Mouse (Mus musculus) A20 (cell line): Measurements from ENCODE around the gene Vsig10.
"Not testable (repeated sequence)": the region's sequence is repeated elsewhere in the genome, so short reads cannot be mapped to it uniquely, and the experiment has no call there.

Experiments
- DNase-seq: peaks from one replicate; pipeline ENCODE4 v3.0.0-alpha.2; 2011; ENCODE audit warnings: low read depth, low spot score

The Vsig10 gene

GRCm38 (mm10) chr5:117318741-117319629 is at the start of gene Vsig10:
Gene Vsig10 (plus strand): TSS chr5:117319083.
- DNase-seq: peak; percentile 44

GRCm38 (mm10) chr5:117269395-117269794 is 49.5 kb upstream of the Vsig10 start:
- DNase-seq: no peak

DNA sequence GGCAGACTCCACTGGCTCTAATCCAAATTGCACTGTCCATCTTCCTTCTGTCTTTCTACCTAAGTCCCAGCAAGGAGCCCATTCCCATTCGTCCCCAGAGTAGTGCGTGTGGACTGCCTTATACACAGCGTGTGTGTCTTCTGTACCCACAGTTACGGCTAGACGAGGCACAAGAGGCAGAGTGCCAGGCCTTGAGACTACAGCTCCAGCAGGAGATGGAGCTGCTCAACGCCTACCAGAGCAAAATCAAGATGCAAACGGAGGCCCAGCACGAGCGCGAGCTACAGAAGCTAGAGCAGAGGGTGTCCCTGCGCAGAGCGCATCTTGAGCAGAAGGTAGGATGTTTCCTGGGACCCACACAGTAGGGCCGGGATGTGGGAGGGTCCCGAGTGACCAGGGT is 46.9 kb upstream of the Vsig10 start:
- DNase-seq: no peak

DNA sequence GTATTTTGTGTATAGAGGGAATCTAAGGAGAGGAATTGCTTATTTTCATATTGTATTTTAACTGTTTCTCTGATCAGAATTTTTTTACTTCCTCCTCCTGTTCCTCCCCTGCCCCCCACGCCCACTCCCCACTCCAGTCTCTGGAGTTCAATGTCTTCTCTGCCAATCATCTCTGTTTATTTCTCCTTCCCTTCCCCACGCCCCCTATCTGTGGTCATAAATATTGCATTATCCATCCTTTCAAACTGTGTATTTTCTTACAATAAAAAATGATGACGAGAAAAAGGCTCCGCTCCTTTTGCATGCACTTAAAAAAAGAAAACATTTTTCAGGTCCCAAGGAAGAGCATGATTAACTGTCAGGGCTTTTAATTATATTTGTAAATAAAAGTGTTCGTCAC is 44.1 kb upstream of the Vsig10 start:
- DNase-seq: peak; percentile 31

DNA sequence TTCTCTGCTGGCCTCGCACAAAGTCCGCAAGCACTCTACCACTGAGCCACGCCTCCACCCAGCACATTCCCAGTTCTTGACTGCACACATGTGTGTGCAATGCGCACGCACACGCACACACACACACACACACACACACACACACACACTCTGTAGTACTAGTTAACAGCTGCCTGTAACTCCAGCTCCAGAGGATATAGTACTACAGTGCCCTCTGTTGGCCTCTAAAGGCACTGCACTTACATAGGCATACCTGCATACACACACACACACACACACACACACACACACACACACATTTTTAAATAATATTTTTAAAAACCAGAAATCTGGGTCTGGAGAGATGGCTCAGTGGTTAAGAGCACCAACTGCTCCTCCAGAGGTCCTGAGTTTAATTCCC is 41.1 kb upstream of the Vsig10 start:
- peak; percentile 34 for DNase-seq

GRCm38 (mm10) chr5:117278809-117279668 is 39.8 kb upstream of the Vsig10 start:
- no peak for DNase-seq

DNA sequence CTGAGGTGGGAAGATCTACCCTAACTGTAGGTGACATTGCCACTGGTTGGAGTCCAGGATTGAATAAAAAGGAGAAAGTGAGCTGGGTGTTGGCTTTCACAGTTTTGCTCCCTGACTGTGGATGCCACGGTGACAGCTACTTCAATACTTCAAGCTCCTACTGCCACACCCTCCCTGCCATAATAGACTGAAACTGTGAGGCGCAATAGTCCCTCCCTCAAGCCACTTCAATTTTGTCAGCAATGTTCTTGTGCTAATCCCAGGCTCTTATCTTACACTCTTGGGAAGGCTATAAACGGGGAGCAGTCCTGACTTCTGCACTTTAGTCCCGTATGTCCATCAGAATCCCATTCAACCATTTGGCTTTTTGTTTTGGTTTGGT is 39.2 kb upstream of the Vsig10 start:
- DNase-seq: no peak

- no peak for DNase-seq
Measured at GRCm38 (mm10) chr5:117281536-117281935, 37.3 kb upstream of the Vsig10 start.

GRCm38 (mm10) chr5:117282360-117282759 is 36.5 kb upstream of the Vsig10 start:
- DNase-seq: no peak

DNA sequence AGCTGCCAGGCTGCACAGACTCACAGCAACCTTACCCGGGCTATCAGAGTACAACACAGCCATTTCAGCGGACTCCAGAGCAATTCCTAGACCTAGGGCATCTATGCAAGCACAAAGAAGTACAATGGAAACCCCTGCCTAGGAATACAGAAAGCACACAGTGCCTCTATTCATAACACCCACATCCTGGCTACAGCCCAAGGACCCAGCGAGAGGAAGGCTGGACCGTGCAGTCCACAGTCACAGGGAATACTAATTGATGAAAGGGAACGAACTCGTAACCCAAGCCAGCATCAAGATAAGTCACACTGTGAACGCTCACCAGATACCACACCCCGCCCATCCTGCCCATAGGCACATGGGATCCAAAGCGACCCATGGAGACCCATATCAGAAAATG is 34.9 kb upstream of the Vsig10 start:
- no peak for DNase-seq

- DNase-seq: no peak
Measured at GRCm38 (mm10) chr5:117284682-117285081, 34.2 kb upstream of the Vsig10 start.

DNA sequence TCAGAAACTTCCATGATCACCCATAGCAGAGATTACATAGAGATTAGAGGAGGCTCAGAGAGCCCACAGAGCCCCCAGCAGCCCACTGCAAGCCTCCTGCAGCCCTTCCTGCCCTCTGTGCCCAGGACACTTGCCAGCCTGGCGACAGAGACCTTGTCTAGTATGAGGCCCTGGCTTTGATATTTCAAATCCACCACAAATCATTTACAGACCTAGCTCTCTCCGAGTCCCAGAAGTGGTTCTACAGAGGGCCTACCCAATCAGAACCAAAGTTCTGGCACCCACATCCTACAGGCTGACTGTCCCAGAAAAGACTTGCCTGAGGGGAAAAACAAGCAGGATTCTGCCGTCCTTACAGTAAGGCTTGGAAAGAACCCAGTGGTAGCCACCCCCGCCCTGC is 33.6 kb upstream of the Vsig10 start:
- no peak for DNase-seq

- no peak for DNase-seq
Measured at GRCm38 (mm10) chr5:117286286-117286685, 32.6 kb upstream of the Vsig10 start.

- DNase-seq: peak; percentile 95
Measured at GRCm38 (mm10) chr5:117286831-117287822, 31.8 kb upstream of the Vsig10 start, which contains the start of gene Pebp1. Gene Pebp1 (minus strand): TSS chr5:117287625.

DNA sequence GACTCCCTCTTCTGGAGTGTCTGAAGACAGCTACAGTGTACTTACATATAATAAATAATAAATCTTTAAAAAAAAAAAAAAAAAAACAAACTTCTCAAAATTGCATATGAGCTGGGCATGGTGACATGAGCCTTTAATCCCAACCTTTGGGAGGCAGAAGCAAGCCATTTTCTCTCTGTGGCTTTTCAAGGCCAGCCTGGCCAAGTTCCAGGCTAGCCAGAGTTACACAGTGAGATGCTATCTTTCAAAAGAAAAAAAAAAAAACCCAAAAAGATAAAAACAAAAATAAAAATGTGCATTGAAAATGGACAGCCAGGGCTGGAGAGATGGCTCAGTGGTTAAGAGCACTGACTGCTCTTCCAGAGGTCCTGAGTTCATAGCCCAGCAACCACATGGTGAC is 29.2 kb upstream of the Vsig10 start:
- no peak for DNase-seq

- peak; percentile 32 for DNase-seq
Measured at GRCm38 (mm10) chr5:117290081-117290480, 28.8 kb upstream of the Vsig10 start.

GRCm38 (mm10) chr5:117291312-117291711 is 27.6 kb upstream of the Vsig10 start:
- no peak for DNase-seq

GRCm38 (mm10) chr5:117292547-117292946 is 26.3 kb upstream of the Vsig10 start:
- peak; percentile 35 for DNase-seq

DNA sequence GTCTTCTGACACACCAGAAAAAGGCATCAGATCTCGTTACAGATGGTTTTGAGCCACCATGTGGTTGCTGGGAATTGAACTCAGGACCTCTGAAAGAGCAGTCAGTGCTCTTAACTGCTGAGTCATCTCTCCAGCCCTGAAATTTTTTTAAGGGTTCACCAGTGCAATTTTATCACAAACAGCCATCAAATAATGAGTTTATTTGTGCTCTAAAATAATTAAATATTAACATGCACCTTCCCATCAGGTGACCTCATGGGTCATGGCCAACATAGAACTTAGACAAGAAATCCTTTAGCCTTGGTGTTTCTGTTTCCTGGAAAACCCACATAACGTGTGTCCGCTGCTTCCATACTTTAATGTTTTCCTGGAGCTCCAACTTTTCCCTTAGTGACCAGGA is 25.1 kb upstream of the Vsig10 start:
- DNase-seq: not testable (repeated sequence)

DNA sequence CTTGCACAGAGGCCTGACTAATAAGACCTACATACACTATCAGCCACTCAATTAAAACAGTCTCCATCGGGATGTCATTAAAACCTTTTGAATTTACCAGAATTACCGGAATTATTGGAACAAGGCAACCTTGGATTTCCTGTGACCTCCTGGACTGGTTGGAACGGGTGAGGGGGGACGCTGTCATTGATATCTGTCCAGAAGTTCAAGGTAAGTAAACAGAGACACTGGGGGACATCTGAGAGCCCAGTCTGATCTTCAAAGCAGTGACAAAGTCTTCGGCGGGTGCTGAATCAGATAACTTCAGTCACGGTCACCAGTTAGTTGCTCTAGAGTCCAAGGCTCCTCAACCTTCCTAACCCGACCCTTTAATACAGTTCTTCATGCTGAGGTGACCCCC is 23.9 kb upstream of the Vsig10 start:
- no peak for DNase-seq

DNA sequence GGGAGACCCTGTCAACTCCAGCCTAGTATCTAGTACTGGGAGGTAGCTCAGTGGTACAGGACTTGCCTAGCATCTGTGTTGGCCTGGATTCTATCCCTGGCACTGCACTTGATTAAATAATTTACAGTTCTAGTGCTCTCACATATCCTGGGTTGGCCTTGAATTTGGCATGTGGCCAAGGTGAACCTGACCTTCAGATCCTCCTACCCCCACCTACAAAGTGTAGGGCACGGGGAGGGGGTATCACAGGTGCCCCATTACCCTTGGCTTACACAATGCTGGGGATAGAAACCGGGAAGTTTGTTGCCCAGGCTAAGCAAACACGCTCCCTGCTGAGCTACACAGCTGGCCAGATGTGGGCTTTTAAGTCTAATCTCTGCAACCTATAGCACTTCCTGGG is 16.0 kb upstream of the Vsig10 start:
- no peak for DNase-seq
